Mouse (Mus musculus) intestine, embryonic 16.5 days (tissue): Measurements from ENCODE around the gene Rabif. TPM values are rescaled to one million over a fixed set of nuclear protein-coding genes. Genes with fewer than 3 reads are reported as not detected.
A peak's percentile ranks its signal among the peaks of the same experiment; 100 is the strongest.

ENCODE experiments used
- ATAC-seq: fragments of 200-750 bp; cut with Nextera tagmentation; 2 replicates; pipeline ENCODE4 v1.8.0; 2017; ENCODE audit warnings: moderate TSS enrichment, moderate library complexity
- H3K27ac ChIP-seq: fragments of 300-500 bp; sonication (generic); 2 replicates; pipeline ENCODE4 v1.5.1; 2014; ENCODE audit warnings: mild to moderate bottlenecking, low read length
- H3K27me3 ChIP-seq: fragments of 300-500 bp; sonication (generic); replicated peaks from 2 replicates; pipeline ENCODE4 v1.6.1; 2014; ENCODE audit warnings: low read length, control low read depth, mixed read lengths; ENCODE audit not compliant: control insufficient read depth, insufficient read depth
- H3K36me3 ChIP-seq: fragments of 300-500 bp; sonication (generic); 2 replicates; pipeline ENCODE4 v1.6.1; 2014; ENCODE audit warnings: low read length, control low read depth; ENCODE audit not compliant: control insufficient read depth, insufficient read depth
- H3K4me1 ChIP-seq: fragments of 300-500 bp; sonication (generic); 2 replicates; pipeline ENCODE4 v1.6.1; 2014; ENCODE audit warnings: low read length, control low read depth, mixed read lengths; ENCODE audit not compliant: control insufficient read depth, insufficient read depth
- H3K4me2 ChIP-seq: fragments of 300-500 bp; sonication (generic); 2 replicates; pipeline ENCODE4 v1.6.1; 2014; ENCODE audit warnings: low read depth, low read length, control low read depth
- H3K4me3 ChIP-seq: fragments of 300-500 bp; sonication (generic); 2 replicates; pipeline ENCODE4 v1.5.1; 2014; ENCODE audit warnings: mild to moderate bottlenecking, low read length
- H3K9ac ChIP-seq: fragments of 300-500 bp; sonication (generic); 2 replicates; pipeline ENCODE4 v1.6.1; 2014; ENCODE audit warnings: low read depth, low read length
- H3K9me3 ChIP-seq: fragments of 300-500 bp; sonication (generic); 2 replicates; pipeline ENCODE4 v1.6.1; 2016; ENCODE audit warnings: low read length, control low read depth; ENCODE audit not compliant: control insufficient read depth
- WGBS: fragments of 180-500 bp; shearing (Covaris S2); extraction: QIAGEN DNeasy Blood & Tissue Kit; methylation state at CpG from one replicate; pipeline ENCODE4 v1.1.7; 2014; 5-methylcytosine and 5-hydroxymethylcytosine counted together
- polyA plus RNA-seq: library from polyadenylated mRNA; unstranded; fragments of >200 nt; fragmentation: Nextera tagmentation; extraction: Ambion mirVana; gene quantifications from 2 replicates; pipeline ENCODE4 v1.2.1, GENCODE M21; 2015

The Rabif gene
- polyA plus RNA-seq, 1 experiment from 2014 or later, result 41.2 TPM

DNA sequence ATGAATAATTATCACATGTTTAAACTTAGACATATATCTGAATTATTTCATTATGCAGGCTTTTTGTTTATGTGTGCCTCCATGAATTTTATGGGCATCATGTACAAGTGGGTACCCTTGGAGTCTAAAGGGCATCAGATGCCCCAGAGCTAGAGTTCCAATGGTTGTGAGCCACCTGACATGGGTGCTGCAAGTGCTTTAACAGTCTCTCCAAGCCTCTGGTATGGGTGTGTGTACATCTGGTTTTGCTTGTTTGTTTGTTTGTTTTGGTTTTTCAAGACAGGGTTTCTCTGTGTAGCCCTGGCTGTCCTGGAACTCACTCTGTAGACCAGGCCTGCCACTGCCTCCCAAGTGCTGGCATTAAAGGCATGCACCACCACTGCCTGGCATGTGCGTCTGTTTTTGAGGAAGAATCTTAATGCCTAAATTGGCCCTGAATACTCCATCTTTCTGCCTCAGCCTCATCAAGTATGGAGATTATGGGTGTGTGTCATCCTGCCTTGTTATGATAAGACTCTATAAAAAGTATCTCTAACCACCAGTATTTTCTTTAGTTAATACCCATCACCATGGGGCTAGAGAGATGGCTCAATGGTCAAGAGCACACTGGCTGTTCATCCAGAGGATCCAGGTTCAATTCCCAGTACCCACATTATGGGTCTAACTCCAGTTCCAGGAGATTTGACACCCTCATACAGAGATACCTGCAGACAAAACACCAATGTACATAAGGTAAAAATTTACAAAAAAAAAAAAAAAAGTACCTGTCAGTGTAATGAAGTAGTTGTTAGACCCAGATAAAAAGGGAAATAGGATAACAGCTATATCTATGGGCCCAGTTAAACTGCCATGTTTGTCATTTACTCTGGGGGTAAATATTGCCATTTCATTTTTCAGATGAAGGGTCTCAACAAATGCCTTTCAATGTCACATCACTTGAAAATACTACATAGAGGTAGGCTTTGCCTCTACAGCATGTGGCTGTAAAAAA, 33.9 kb upstream of the Rabif start:
- Histone ChIP-seq H3K9ac (no peak overlapping the region), H3K9me3 (no peaks in the 10 kb centered on the region), H3K36me3 (no peaks in the 10 kb centered on the region), H3K27me3 (no peaks in the 10 kb centered on the region), H3K4me1 (peaks cover 5% of the 10 kb centered on the region; the same call in 1 of the 2 replicates), H3K4me3 (no peak overlapping the region), H3K27ac (no peak overlapping the region), H3K4me2 (no peak overlapping the region)
- 100% methylated on average over 1 of the region's 1 CpGs for WGBS
- ATAC-seq, result no peak

DNA sequence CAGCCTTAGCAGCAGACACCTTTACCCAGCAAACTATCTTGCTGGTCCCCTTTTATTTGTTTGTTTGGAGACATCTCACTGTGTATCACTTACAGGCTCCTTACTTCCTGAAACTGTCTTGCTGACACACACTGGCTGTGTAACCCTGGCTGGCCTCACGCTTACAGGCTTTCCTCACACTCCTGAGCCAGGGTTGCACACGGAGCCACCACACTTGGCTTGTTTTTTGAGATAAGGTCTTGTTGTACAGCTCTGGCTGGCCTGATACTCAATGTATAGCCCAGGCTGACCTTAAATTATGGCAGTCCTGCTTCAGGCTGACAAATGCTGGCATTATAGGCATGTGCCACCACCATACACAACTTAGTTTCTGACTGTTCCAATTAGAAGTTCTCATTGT, 9.8 kb upstream of the Rabif start:
- 87% methylated on average over 2 of the region's 2 CpGs for WGBS
- ATAC-seq, result no peak
- H3K36me3 ChIP-seq, result peaks cover 7% of the 10 kb centered on the region; the same call in 1 of the 2 replicates

DNA sequence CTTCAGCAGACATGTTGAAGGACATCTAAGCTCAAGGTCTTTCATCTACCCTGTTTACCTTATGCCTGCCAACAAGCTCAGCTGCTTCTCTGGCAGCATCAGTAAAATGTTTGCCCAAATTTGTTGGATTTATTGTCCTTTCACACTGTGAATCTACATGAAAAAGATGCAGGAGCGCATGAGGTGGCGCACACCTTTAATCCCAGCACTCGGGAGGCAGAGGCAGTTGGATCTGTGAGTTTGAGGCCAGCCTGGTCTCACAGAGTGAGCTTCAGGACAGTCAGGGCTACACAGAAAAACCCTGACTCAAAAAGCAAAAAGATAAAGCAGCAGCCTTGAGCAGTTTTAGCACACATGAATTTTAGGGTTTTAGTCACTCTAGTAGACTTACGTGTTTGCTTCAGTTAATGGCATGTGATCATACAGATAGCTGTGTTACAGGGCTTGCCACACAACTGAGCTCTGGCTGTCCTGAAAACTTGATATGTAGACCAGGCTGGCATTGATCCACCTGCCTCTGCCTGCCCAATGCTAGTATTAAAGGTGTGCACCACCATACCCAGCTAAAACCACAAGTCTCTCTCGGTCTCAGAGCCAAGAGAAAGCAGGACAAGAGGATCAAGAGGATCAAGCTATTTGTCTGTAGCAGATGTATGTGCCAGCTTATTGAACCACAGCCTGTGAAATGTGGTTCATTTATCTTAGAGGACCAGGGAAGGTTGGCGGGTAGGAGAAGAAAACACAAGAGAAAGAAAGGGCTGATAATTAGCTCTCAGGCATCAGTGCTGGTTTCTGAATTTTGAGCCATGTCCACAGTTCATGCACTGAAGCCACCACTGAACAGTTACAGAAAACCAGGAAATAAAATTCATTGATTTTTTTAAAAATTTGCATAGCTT, 3.3 kb upstream of the Rabif start:
- Histone ChIP-seq H3K4me1 (peaks cover 7% of the 10 kb centered on the region; the same call in 1 of the 2 replicates), H3K4me3 (no peak overlapping the region), H3K9ac (no peak overlapping the region), H3K36me3 (peaks cover 3% of the 10 kb centered on the region; the same call in 1 of the 2 replicates), H3K9me3 (no peaks in the 10 kb centered on the region), H3K27ac (no peak overlapping the region), H3K27me3 (no peaks in the 10 kb centered on the region), H3K4me2 (no peak overlapping the region)
- ATAC-seq, result no peak
- 93% methylated on average over 6 of the region's 6 CpGs for WGBS

More for the DNA sequence above, 9.8 kb upstream of the Rabif start:
- Histone ChIP-seq H3K27me3 (no peaks in the 10 kb centered on the region), H3K4me1 (no peaks in the 10 kb centered on the region), H3K27ac (no peak overlapping the region), H3K9ac (no peak overlapping the region), H3K4me3 (no peak overlapping the region), H3K9me3 (no peaks in the 10 kb centered on the region), H3K4me2 (no peak overlapping the region)

DNA sequence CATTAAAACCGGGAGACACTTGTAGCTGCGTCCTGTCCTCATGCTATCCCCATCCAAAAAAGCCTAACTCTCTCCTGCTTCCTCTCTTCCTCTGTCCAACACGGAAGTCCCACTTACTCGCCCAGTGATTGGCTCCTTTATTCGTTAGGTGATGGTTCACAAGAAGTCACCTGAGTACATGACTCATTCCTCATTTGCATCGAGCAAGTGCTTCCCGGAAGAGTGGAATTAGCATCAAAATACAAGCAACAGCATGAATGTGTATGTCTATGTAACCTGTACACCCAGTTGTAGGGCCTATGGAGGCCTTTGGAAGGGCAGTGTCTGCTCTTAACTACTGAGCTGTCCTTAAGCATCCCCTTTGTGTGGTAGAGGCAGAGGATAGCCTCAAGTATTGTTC, 2.2 kb upstream of the Rabif start:
- Histone ChIP-seq H3K9ac (no peak overlapping the region), H3K9me3 (no peaks in the 10 kb centered on the region), H3K4me1 (peaks cover 7% of the 10 kb centered on the region; the same call in 1 of the 2 replicates), H3K4me3 (no peak overlapping the region), H3K27ac (no peak overlapping the region), H3K36me3 (peaks cover 3% of the 10 kb centered on the region; the same call in 1 of the 2 replicates), H3K4me2 (no peak overlapping the region), H3K27me3 (no peaks in the 10 kb centered on the region)
- ATAC-seq, result no peak
- WGBS, result 79% methylated on average over 7 of the region's 7 CpGs

DNA sequence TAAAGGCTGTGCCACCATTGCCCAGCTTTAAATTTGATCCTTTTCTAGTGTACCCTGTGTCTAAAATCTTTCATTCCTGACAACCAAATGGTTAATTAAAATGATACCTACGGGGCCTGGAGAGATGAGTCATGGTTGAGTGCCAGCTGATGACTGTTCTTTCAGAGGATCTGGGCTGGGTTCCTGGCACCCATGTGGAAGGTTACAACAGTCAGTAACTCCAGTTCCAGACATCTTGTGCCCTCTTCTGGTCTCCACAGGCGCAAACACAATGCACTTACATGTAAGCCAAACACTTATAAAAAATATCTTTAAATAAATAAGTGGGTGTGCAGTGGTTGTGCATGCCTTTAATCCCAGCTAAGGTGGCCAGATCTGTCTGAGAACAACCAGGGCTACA, 952 bp upstream of the Rabif start:
- Histone ChIP-seq H3K4me2 (peak overlapping the region; percentile 77; the same call in 1 of the 2 replicates), H3K9me3 (no peaks in the 10 kb centered on the region), H3K4me1 (peaks cover 7% of the 10 kb centered on the region; the same call in 1 of the 2 replicates), H3K36me3 (peaks cover 2% of the 10 kb centered on the region; the same call in 1 of the 2 replicates), H3K27me3 (no peaks in the 10 kb centered on the region), H3K4me3 (no peak overlapping the region), H3K27ac (no peak overlapping the region), H3K9ac (peak overlapping the region; percentile 66)
- WGBS, result 79% methylated on average over 2 of the region's 2 CpGs
- no peak for ATAC-seq

DNA sequence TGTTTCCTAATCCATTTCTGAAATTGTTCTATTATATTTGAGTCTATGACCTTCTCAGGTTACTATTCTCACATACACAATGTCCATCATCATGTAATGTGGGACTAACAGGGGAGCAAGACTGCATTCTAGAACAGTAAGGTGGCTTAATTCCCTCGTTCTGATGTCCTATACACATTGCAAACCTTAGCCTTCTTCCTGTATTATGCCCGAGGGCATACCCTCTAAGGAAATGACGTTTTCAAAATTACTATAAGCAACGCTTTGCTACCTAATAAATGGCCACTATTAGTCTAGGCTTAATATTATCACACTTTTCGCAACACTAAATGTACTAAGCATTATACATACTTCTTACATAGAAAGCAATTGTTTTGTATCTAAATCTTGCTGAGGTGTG, 492 bp upstream of the Rabif start:
- Histone ChIP-seq H3K4me3 (peak overlapping the region; percentile 64), H3K36me3 (no peaks in the 10 kb centered on the region), H3K9me3 (no peaks in the 10 kb centered on the region), H3K4me2 (peak overlapping the region; percentile 77), H3K4me1 (peaks cover 7% of the 10 kb centered on the region; the same call in 1 of the 2 replicates), H3K27me3 (no peaks in the 10 kb centered on the region), H3K27ac (peak overlapping the region; percentile 97), H3K9ac (peak overlapping the region; percentile 66)
- ATAC-seq, result 0 out of 2 replicates have a peak, but pooled peaks have one; percentile 10
- WGBS, result 20% methylated on average over 5 of the region's 5 CpGs

DNA sequence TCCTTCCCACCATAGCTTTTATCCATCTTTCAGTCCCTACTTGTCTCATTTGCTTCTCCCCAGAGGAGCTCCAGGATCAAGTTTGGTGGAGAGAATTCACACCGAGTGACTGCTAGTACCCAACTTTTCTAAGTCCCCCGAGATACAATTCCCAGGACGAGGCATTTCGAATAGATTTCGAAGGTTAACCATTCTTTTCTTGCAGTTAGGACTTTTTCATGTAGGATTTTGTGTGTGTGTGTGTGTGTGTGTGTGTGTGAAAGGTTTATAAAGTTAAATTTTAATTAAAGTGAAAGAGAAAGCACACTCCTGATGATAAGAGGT, 730 bp downstream of the Rabif start:
- Histone ChIP-seq H3K4me3 (peak overlapping the region; percentile 64), H3K36me3 (no peaks in the 10 kb centered on the region), H3K9ac (peak overlapping the region; percentile 83), H3K4me1 (peaks cover 7% of the 10 kb centered on the region; the same call in 1 of the 2 replicates), H3K4me2 (peak overlapping the region; percentile 77), H3K27ac (peak overlapping the region; percentile 97), H3K27me3 (no peaks in the 10 kb centered on the region), H3K9me3 (no peaks in the 10 kb centered on the region)
- 14% methylated on average over 5 of the region's 5 CpGs for WGBS
- no peak for ATAC-seq

DNA sequence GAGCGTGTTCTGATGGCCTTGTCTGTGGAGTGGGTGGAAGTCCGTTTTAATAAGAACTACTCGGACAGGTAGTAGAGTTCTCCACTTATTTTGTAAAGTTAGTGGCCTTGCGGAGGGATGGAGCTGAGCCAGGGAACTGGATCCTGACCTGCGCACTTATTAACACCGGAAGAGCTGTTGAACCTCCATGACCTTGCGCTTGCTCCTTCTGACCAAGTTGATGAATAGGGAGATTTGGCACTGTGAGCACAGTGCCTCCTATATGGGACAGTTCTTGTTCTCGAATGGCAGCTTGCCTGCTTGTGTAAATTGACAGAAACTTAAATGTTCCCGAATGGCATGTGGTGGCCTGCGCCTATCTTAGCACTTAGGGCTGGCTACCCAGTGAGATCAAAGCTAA, 1.5 kb downstream of the Rabif start:
- Histone ChIP-seq H3K9ac (no peak overlapping the region), H3K36me3 (no peaks in the 10 kb centered on the region), H3K27ac (no peak overlapping the region), H3K4me3 (no peak overlapping the region; the same call in 1 of the 2 replicates), H3K9me3 (no peaks in the 10 kb centered on the region), H3K4me2 (peak overlapping the region; percentile 77; the same call in 1 of the 2 replicates), H3K4me1 (peaks cover 7% of the 10 kb centered on the region; the same call in 1 of the 2 replicates), H3K27me3 (no peaks in the 10 kb centered on the region)
- 81% methylated on average over 10 of the region's 10 CpGs for WGBS
- ATAC-seq, result no peak

DNA sequence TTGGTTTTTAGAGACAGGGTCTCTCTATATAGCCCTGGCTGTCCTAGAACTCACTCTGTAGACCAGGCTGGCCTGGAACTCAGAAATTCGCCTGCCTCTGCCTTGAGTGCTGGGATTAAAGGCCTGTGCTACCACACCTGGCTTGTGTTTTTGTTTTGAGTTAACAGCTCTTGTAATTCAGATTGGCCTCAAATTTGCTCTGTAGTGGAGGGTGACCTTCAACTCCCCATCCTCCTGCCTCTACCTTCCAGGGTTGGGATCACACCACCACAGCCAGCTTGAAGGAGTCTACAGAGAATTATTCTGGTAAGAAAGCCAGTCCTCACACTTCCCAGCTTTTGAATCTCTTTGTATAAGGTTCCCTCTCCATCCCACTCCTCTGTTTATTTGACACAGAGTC, 6.5 kb downstream of the Rabif start:
- Histone ChIP-seq H3K4me1 (peaks cover 1% of the 10 kb centered on the region; the same call in 1 of the 2 replicates), H3K27me3 (no peaks in the 10 kb centered on the region), H3K36me3 (no peaks in the 10 kb centered on the region), H3K4me3 (no peak overlapping the region), H3K4me2 (no peak overlapping the region), H3K9me3 (no peaks in the 10 kb centered on the region), H3K9ac (no peak overlapping the region), H3K27ac (no peak overlapping the region)
- no peak for ATAC-seq
- 94% methylated on average over 1 of the region's 1 CpGs for WGBS
